Mouse (Mus musculus): Measurements from ENCODE around the gene 4922502D21Rik.

GRCm38 (mm10) chr6:129274476-129274875 is 57.1 kb downstream of the 4922502D21Rik start:
- no peak for TF ChIP-seq CTCF (IDR thresholded peaks at IDR 0.05; ENCODE audit: low read depth, low read length)
- no peak for TF ChIP-seq GATA2 (IDR thresholded peaks at IDR 0.05; ENCODE audit: borderline replicate concordance, low read depth, low read length)
- no peak for TF ChIP-seq GATA1 (IDR thresholded peaks at IDR 0.05; ENCODE audit: borderline replicate concordance, low read length)
- TF ChIP-seq POLR2AphosphoS5 (IDR thresholded peaks at IDR 0.05; ENCODE audit: insufficient replicate concordance, low read depth, low read length): no peak

Measured in G1E (cell line).